Mouse (Mus musculus) small intestine, adult 2 months (tissue): ENCODE measurements around the gene Il1b.

Source experiments
- CTCF ChIP-seq: fragments of 200-500 bp; IDR thresholded peaks from 2 replicates; pipeline ENCODE4 v1.5.1; 2012; ENCODE audit warnings: low read depth, mild to moderate bottlenecking, control low read depth, inconsistent platforms, low read length, moderate library complexity, mixed read lengths; ENCODE audit not compliant: insufficient replicate concordance, insufficient read length; ENCODE audit errors: extremely low read depth
- POLR2A ChIP-seq: fragments of 200-500 bp; IDR thresholded peaks from 2 replicates; pipeline ENCODE4 v1.6.1; 2012; ENCODE audit warnings: low read depth, mild to moderate bottlenecking, control low read depth, inconsistent platforms, low read length, moderate library complexity

- TF ChIP-seq CTCF (no peak), POLR2A (no peak)
Observed at GRCm38 (mm10) chr2:129330024-129330423, 40.9 kb downstream of the Il1b start.
